Mouse (Mus musculus): ENCODE results near the gene Adam19. TPM values are rescaled to one million over a fixed set of nuclear protein-coding genes. Genes with fewer than 3 reads are reported as not detected.

Adam19 gene
- polyA plus RNA-seq, 2 experiments from 2014 or later, result 74.6 to 85.8 TPM

DNA sequence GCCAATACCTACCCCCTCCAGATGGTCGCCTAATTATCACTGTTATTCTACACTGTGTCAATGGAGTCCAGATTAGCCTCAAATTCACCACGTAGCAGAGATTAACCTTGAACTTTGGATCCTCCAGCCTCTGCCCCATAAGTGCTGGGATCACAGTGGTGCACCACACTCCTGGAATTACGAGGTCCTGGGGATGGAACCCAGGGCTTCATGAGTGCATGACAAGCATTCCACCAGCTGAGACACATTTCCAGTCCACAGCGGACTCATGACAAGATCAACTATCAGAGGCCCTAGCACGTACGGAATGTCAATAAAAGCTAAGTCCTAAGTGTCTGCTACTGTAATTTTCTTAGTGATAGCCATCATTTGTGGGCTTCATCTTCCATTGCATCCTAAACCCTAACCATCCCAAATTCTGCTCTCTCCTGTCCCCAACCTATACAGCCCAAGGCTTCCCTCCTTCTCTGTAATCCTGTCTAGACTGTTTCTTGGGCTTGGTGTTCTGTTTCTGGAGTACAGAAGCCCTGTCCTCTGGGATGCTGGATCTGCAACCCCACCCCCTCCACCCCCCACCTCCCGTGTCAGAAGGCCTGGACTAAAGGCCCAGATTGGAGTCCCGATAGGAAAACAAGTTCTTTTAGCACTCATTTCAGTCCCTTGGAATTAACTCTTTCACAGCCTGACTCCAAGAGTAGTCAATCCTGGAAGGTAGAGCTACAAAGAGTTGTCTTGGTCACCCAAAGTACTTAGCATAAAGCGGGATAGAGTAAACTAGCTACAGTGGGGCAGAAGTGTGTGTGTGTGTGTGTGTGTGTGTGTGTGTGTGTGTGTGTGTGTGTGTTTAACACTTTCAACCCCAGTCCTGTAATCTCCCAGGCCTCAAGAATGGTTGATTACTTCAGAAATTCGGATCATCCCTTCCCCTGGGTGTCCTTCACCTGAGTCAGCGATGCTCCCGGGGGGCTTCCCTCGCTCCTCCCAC, 589 bp upstream of the Adam19 start:
- no peak for ATAC-seq

DNA sequence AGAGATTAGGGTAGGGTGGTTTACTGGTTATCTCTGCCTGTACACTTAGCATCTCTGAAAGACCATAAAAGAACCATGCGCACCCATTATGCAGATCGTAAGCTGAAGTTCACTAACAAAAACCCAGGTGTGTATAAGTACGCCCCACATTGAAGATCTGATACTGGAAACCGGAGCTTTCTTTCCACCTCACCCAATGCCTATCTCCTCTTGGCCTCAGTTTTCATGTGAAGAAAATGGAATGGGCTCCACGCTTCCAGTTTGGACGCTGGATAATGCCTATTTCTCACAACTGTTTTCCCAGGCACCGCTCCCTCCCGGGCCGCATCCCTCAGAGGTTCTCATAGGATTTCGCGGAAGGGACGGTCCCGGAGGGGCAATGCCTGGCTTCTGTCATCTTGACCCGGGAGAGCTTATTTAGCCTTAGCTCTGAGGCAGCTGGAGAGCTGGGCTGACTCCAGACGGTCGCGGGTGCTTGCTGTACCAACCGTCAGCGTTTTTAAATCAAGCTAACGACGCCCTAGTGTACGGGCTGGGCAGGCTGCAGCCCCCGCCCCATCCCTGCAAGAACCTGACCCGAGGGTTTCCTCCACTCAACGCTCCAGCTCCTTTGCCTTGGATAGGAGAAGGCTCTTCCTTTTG, 1.1 kb downstream of the Adam19 start:
- ATAC-seq, result no peak

DNA sequence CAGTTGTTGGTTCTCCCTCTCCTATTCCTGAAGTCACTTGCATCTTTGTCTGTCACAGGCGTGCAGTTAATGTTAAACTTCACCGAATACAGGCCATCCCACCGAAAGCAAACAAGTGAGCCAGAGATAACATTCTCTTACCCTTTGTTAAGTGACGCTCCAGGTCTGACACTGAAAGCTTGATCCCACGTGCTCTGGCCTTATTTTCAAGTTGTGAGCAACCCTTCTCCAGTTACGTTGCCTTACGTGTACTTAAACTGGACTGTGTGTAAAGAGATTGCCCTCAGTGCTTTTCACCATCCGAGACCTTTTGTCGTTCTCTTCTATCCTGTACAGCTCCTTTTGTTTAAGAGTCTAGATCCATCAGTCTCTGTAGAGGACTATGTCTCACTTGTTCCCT, 2.2 kb downstream of the Adam19 start:
- ATAC-seq, result no peak

DNA sequence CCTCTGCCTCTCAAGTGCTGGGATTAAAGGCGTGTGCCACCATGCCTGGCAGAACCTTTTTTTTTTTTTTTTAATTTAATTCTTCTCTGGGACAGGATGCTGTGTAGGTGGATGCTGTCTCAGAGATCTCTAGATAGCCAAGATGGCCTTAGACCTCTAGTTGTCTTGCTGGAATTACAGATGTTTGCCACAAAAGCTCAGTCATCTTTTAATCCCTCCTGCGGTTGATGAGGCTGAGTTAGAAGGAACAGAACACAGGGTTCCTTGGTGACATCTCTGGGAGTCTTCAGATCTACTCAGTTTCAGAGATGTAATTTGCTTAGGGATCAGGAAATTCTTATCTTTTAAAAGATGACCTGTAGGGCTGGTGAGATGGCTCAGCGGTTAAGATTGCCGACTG, 3.1 kb downstream of the Adam19 start:
- ATAC-seq, result peak; percentile 34

DNA sequence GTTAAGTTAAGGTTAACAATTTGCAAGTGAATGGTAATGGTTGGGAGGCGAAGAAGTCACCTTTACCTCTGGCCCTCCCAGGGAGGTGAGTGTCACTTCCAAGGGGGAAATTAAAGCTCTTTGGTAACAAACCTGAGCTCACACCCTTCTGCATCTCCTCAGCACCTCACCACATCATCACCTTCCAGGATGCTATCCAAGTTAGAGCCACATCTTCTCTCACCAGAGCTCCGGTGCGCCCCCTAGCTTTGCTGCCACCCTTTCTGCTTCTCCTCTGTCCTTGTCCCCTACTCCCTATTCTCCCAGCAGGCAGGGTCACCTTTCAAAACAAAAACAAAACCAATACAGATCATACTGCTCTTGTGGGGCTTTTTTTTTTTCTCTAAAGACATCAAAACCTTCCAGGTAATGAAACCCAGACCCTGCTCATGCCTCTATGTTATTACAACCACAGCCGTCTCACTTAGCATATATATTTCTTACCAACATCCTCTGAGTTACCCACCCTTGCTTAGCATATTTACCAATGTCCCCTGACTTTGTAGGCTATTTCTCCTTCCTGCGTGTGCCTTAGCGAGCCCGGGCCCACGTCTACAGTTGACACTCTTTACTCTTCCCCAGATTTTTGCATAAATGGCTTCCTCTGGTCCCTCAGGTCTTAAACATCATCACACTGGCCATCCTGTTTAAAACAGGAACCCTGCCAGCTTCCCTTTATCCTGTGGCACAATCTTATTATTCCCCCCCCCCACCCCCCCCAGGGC, 4.3 kb downstream of the Adam19 start:
- peak; percentile 36 for ATAC-seq

DNA sequence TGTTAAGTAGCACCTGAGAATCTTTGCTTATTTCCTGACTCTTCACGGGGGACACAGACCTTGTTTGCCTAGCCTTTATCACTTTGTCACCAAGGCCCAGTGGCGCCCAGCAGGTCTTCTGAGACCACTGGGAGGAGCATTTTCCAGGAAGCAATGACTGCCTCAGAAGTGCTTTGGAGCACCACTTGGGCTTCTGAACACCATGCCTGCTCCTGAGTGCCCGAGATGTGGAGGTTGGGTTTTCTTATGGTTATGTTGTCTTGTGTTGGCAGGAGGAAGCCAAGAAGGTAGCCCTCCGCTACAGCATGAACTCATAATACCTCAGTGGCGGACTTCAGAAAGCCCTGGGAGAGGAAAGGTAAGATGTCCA, 4.8 kb downstream of the Adam19 start:
- no peak for ATAC-seq

DNA sequence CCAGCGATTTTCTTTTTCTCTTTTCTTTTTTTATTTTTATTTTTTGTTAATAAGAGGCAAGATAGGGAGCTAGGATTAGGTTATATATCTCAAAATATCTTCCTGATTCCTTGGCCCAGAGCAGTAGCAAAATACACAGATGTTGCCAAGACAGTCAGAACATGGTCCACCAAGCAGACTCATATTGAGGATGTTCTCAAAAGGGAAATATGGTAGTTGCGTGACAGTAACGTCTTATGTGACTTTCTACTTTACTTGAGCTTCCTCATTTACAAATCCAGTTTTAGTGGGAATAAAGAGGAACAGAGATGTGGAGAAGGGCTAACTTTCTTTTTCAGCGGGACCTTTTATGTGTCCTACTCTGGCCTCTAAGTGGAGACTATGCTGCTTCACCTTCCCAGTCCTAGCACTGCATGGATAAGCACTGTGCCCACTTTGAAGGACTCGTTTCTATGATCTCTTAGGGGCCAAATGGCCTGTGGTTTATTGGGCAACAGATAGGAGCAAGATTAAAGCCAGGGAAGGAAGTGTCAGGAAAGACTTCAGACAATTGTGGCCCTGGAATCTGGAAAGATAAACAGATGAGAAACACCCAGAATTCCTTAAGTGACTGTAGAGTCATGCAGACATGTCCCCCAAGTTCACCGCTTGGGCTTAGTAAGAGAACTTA, 6.1 kb downstream of the Adam19 start:
- no peak for ATAC-seq

DNA sequence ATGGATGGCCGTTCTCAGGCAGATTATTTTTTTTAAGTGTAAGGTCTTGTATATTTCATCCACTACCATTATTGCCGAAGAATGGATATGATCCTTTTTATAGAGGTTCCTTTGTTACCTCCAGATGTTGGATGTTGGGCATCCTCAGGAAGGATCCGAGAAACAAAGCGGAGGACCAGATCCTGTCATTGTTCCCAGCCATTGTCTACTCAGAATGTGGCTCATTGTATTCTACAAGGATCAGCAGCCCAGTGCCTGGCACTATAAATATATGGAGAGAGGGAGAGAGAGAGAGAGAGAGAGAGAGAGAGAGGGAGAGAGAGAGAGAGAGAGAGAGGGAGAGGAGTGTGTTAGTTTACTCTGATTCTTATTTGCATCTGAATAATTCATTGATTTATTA, 6.8 kb downstream of the Adam19 start:
- ATAC-seq, result no peak

DNA sequence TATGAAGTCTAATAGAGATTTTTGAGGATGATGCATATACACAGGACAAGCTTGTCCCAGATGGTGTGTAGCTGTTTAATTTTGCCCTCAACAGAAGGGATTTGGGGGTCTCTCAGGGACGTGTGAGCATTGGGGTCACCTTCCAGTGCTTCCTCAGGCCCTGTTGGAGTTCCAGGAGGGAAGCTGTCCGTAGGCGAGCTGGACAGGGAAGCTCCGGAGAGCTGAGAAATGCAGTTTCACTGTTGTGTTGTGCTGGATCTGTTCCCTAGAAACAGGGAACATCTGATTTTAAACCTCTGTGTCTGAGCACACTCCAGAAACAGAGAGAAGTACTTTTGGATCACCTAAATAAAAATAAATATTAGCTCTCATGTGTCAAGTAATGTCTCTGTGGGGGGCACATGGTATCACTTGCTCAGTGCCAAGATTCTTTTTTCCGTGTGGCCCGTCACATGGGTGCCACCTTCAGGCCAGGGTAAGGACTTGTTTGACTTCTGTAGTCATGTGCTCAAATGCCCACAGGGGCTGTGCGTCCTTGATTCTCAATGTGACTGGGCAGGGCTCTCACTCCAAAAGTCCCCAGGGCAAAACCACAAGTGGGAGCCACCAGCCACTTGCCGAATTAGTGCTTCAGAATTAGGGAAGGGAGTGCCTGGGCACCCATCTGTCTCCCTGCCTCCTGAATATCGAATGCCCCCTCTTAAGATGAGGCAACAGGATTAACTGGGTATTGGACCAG, 7.4 kb downstream of the Adam19 start:
- no peak for ATAC-seq

DNA sequence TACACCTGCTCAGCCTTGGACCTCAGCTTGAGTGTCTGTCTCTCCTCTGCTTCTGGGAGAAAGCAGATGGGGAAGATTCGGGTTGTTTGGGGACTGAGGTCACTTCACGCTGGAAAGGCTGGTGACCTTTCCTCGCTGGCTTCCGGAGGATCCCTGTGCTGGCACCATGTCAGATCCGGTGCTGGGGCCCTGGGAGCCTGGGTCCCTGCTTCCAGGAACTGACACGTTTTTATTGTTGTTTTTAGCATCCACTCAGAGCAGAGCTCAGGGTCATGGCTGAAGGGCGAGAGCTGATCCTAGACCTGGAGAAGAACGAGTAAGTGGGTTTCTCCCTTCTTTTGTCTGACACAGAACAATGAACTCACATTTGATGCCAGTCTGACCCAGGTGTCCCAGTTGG, 9.0 kb downstream of the Adam19 start:
- no peak for ATAC-seq

DNA sequence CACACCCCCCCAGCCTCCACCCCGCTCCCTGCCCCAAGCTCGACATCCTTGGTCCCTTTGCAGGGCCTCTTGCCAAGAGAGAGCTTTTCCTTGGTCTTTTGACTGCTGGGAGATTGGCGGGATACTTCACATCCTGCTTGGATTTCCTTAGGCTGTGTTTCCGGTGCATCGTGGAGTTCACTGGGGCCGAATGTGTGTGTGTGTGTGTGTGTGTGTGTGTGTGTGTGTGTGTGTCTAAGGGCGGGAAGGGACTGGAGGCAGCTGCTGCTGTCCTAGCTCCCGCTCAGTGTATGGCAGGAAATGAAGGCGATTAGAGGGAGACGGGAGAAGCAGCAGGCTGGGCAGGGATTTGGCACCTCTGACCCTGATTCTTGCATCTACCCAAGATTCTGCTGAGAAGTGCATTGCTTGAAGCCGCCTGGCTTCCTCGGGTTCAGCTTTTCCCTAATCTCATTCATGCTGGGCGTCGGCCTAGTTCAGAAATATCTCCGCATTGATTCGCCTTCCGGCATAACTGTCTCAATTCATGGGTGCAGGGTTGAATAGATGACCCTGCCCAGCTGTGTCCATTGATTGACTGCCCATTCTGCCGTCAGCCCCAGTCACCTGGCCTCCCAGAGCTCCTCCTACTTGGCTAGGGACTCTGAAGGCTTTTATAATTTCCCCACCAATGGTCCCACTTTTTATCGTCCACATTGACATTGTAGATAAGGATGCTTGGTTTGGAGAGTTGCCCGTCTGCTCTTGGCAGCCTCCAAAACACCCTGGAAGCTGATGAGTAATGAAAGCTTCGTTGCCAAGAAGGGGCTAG, 9.6 kb downstream of the Adam19 start:
- no peak for ATAC-seq

DNA sequence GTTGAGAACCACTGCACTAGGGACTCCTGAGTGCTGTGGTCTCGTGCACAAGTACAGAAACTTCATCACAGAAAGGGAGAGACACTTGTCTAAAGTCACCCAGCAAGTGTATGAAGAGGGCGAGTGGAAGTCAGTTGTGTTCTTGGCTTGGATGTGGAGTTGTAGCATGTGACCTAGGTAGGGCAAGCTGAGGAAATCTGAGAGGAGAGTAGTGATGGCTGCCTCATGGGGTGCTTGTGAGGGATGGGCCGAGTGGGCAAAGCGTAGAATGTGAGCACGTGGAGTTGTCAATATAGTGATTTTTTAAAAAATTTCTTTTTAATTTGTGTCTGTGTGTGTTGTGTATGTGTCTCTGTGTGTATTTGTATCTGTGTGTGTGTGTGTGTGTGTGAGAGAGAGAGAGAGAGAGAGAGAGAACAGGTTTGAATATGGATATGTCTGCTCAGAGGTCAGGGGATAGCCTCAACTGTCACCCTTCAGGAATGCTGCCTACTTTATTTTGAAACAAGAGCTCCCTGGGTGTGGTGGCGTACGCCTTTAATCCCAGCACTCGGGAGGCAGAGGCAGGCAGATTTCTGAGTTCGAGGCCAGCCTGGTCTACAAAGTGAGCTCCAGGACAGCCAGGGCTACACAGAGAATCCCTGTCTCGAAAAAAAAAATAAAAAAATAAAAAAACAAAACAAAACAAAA, 11.7 kb downstream of the Adam19 start:
- no peak for ATAC-seq

DNA sequence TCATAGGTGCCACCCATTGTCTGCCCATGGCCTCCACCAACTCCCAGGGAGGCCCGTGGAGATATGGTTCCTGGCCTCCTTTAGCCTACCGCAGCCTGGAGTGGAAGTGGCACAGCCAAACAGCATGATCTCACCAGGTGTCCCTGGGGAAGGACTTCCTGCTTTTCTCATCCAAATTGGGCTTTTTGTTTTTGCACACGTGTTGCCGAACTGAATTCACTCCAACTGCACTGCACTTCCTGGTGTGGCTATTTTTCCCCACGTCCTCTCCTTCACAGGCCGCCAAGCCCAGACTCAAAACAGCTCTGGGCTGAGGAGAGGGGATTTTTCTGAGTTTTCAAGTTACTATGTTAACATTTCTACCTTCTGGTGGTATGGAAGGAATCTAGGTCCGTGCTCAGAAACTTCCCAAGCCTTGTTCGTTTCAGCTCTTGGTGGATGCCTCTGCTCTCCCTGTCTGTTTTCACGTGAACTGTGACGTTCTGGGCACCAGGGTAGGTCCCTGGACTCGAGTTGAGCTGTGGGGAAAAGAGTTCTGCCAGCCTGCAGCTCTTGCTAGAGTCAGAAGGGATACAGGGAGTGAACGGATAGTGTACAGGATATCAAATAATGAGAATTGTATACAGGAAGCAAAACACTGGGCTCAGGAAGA, 13.1 kb downstream of the Adam19 start:
- peak; percentile 27 for ATAC-seq

DNA sequence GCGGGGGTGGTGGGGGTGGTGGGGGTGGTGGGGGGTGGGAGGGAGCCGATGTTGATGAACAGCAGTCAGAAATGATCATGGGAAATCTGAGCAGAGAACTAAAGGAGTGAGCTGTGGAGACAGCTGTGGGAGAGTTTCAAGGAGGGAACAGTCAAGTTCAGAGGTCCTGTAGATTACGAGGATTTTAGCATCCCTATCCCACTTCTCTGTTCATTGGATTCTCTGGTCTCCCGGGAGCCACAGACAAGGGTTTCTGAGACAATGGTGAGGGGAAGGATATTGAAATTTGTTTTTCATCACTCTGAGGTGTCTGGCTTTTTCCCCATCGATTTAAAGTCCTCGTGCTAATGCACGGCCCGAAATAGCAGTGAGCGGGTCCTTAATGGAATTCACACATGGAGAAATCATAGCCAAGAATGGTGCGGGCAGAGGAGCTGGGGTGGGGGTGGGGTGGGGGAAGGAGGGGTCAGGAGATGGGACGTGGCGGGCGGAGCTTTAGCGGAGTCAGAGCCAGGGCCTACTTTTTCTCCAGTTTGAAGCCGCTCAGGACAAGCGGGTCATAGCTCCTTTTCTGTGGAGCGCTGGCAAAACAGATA, 13.7 kb downstream of the Adam19 start:
- no peak for ATAC-seq

DNA sequence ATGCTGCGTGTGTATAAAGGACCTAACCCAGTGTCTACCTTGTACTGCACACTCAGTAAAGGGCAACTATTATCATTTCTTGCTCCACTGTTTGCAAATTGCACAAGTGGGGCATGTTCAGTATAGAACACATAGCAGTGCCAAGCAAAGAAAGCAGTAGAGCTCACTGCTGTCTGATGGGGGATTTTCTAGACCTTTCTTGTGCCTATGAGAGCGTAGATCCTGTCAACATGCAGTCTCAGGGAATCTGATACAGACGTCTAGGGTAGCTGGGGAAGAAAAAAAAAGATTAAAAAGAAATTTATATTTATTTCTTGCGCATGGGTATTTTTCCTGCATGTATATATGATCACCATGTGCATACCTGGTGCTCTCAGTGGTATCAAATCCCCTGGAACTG, 14.4 kb downstream of the Adam19 start:
- ATAC-seq, result no peak

DNA sequence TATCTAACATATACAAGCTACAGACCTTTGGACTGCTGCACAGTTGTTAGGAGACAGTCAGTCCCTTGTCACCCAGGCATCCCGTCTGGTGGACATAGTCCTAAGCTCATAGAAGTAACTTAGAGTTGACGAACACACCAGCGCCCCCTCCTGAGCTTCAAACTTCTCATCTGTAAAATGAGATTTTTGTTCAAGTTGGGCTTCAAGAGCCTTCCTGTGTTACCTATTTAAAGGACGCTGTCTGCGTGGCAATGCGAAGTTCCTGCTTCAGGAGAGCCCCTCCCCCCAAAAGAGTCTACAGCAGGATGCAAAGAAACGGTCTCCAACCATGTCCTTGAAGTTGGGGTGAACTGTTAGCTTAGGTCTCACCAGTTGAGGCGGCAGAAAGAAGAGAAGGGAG, 15.0 kb downstream of the Adam19 start:
- no peak for ATAC-seq

DNA sequence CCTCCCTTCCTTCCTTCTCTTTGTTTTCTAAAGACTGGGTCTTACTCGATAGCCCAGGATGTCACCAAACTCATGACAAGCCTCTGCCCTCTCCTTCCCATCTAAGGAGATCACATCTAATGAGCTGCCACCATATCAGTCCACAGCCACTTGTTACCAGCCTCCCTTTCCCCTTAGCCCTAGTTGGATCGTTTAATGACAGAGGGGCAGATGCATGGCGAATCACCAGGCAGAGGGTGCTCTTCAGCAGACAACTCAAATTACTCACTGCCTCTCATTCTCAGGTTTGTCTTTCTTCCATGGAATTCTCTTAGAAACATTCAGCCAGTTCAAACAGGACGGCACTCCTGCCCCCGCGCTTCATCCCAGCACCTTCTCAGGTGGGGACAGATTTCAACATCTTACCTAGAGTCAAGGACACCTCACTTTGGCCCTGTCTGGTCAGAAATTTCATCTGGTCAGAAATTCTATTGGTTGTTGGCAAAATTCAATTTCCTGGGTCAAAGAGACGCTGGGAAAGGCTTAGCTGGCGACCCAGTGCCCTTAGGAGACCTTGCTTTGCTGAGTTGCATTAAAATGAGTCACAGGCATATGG, 16.8 kb downstream of the Adam19 start:
- no peak for ATAC-seq

DNA sequence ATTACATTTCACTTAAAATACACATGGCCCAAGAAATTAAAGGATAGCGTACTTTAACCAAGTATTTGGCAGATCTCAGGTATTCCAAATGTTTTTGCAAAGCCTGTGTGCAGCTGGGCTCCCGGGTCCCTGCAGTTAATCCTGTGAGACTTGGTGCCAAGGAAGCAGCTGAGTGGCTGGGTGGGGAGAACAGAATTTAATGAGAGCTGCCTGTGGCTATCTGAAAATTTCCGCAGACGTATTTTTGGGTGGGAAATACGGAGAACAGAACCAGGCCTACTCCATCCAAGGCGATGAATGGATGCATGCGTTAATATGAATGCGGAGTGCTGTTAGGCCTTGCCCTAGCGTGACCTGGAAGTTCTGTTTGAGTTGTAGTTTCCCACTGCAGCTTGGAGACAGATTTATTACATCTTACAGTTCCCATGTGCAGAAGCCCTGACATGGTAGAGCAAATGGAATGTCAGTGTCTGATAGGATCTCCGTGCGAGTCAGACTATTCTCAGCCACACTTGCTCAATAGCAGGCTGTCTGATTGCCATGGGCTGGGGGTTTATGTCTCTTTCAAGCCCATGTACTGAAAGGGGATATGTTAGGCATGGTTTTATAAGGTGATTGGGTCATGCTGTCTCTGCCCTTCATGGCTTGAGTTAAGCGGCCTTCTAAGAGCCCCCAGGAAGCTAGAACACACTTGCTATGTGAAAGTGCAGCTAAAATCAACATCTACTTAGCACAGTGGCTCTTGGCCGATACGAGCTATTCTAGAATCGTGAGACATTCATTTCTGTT, 17.5 kb downstream of the Adam19 start:
- ATAC-seq, result no peak

Measured in activated CD4-positive, CD25-positive, alpha-beta regulatory T cell, adult 4 months (primary cell).